Mouse (Mus musculus): ENCODE results near the gene Icam4.

GRCm38 (mm10) chr9:21018600-21018999, 10.6 kb upstream of the Icam4 start:
- TF ChIP-seq CTCF (IDR thresholded peaks at IDR 0.05; ENCODE audit: low read depth) (no peak), EP300 (optimal IDR thresholded peaks at IDR 0.05) (no peak)
